Mouse (Mus musculus) limb, embryonic 13.5 days (tissue): ENCODE results near the gene Dock1. TPM values are rescaled to one million over a fixed set of nuclear protein-coding genes. Genes with fewer than 3 reads are reported as not detected.

Experiments
- ATAC-seq: fragments of 200-750 bp; cut with Nextera tagmentation; 2 replicates; pipeline ENCODE4 v1.8.0; 2017; ENCODE audit warnings: low read depth, moderate number of reproducible peaks, moderate TSS enrichment; ENCODE audit not compliant: low FRiP score
- H3K27ac ChIP-seq: fragments of 300-500 bp; sonication (generic); 2 replicates; pipeline ENCODE4 v1.5.1; 2015; ENCODE audit warnings: inconsistent platforms, mild to moderate bottlenecking, moderate library complexity
- H3K27me3 ChIP-seq: fragments of 300-500 bp; sonication (generic); 2 replicates; pipeline ENCODE4 v1.6.1; 2015; ENCODE audit warnings: mild to moderate bottlenecking, inconsistent platforms
- H3K36me3 ChIP-seq: fragments of 300-500 bp; sonication (generic); 2 replicates; pipeline ENCODE4 v1.6.1; 2015; ENCODE audit warnings: inconsistent platforms, mild to moderate bottlenecking, moderate library complexity
- H3K4me1 ChIP-seq: fragments of 300-500 bp; sonication (generic); 2 replicates; pipeline ENCODE4 v1.6.1; 2015; ENCODE audit warnings: inconsistent platforms
- H3K4me2 ChIP-seq: fragments of 300-500 bp; sonication (generic); replicated peaks from 2 replicates; pipeline ENCODE4 v1.6.1; 2015; ENCODE audit warnings: inconsistent platforms, mild to moderate bottlenecking, moderate library complexity
- H3K4me3 ChIP-seq: fragments of 300-500 bp; sonication (generic); 2 replicates; pipeline ENCODE4 v1.5.1; 2015; ENCODE audit warnings: moderate library complexity, mild to moderate bottlenecking, inconsistent platforms
- H3K9ac ChIP-seq: fragments of 300-500 bp; sonication (generic); 2 replicates; pipeline ENCODE4 v1.6.1; 2015; ENCODE audit warnings: mild to moderate bottlenecking, inconsistent platforms
- H3K9me3 ChIP-seq: fragments of 300-500 bp; sonication (generic); 2 replicates; pipeline ENCODE4 v1.6.1; 2016; ENCODE audit warnings: inconsistent platforms
- WGBS: fragments of 180-500 bp; shearing (Covaris S2); methylation state at CpG from one replicate; pipeline ENCODE4 v1.1.7; 2015; 5-methylcytosine and 5-hydroxymethylcytosine counted together
- polyA plus RNA-seq: library from polyadenylated mRNA; unstranded; fragments of >200 nt; fragmentation: Nextera tagmentation; extraction: Ambion mirVana; gene quantifications from 2 replicates; pipeline ENCODE4 v1.2.1, GENCODE M21; 2015

Gene Dock1
- polyA plus RNA-seq, 1 experiment from 2014 or later, result 45.1 TPM

- Histone ChIP-seq H3K4me1 (peaks cover 4% of the 10 kb centered on the region), H3K4me3 (no peak overlapping the region), H3K36me3 (no peaks in the 10 kb centered on the region; the same call in 1 of the 2 replicates), H3K9ac (no peak overlapping the region), H3K9me3 (no peaks in the 10 kb centered on the region), H3K4me2 (no peak overlapping the region), H3K27ac (no peak overlapping the region), H3K27me3 (peaks cover 9% of the 10 kb centered on the region; the same call in 1 of the 2 replicates)
- ATAC-seq, result no peak
- 75% methylated on average over 7 of the region's 7 CpGs for WGBS
Measured at GRCm38 (mm10) chr7:134943701-134944100, 273.2 kb downstream of the Dock1 start.

- WGBS, result 85% methylated on average over 7 of the region's 7 CpGs
- no peak overlapping the region for H3K9ac ChIP-seq
Measured at GRCm38 (mm10) chr7:134945925-134946716, 275.7 kb downstream of the Dock1 start.

GRCm38 (mm10) chr7:134959086-134959485 lies 288.6 kb downstream of the Dock1 start:
- no peak overlapping the region for H3K4me3 ChIP-seq
- no peaks in the 10 kb centered on the region for H3K9me3 ChIP-seq
- WGBS, result 86% methylated on average over 6 of the region's 6 CpGs
- no peaks in the 10 kb centered on the region for H3K36me3 ChIP-seq
- no peak overlapping the region for H3K4me2 ChIP-seq
- ATAC-seq, result no peak
- no peaks in the 10 kb centered on the region for H3K27me3 ChIP-seq
- no peak overlapping the region for H3K27ac ChIP-seq
- no peaks in the 10 kb centered on the region for H3K4me1 ChIP-seq
- no peak overlapping the region for H3K9ac ChIP-seq

More at GRCm38 (mm10) chr7:134945925-134946716, 275.7 kb downstream of the Dock1 start:
- Histone ChIP-seq H3K4me1 (no peaks in the 10 kb centered on the region; the same call in 1 of the 2 replicates), H3K4me3 (no peak overlapping the region), H3K4me2 (no peak overlapping the region), H3K27ac (no peak overlapping the region), H3K36me3 (no peaks in the 10 kb centered on the region; the same call in 1 of the 2 replicates), H3K9me3 (no peaks in the 10 kb centered on the region), H3K27me3 (no peaks in the 10 kb centered on the region)
- ATAC-seq, result no peak

- Histone ChIP-seq H3K4me1 (no peaks in the 10 kb centered on the region), H3K4me2 (no peak overlapping the region), H3K27me3 (no peaks in the 10 kb centered on the region), H3K9ac (no peak overlapping the region), H3K27ac (no peak overlapping the region), H3K9me3 (no peaks in the 10 kb centered on the region), H3K4me3 (no peak overlapping the region), H3K36me3 (no peaks in the 10 kb centered on the region)
- 53% methylated on average over 4 of the region's 4 CpGs for WGBS
- no peak for ATAC-seq
Measured at GRCm38 (mm10) chr7:134960871-134961270, 290.4 kb downstream of the Dock1 start.

GRCm38 (mm10) chr7:134961608-134962007 lies 291.2 kb downstream of the Dock1 start:
- H3K9ac ChIP-seq, result no peak overlapping the region
- WGBS, result 88% methylated on average over 2 of the region's 2 CpGs
- H3K4me1 ChIP-seq, result no peaks in the 10 kb centered on the region
- ATAC-seq, result no peak
- H3K4me2 ChIP-seq, result no peak overlapping the region
- H3K4me3 ChIP-seq, result no peak overlapping the region
- H3K36me3 ChIP-seq, result no peaks in the 10 kb centered on the region
- H3K27ac ChIP-seq, result no peak overlapping the region
- no peaks in the 10 kb centered on the region for H3K27me3 ChIP-seq
- H3K9me3 ChIP-seq, result no peaks in the 10 kb centered on the region

- H3K9ac ChIP-seq, result no peak overlapping the region
- WGBS, result 84% methylated on average over 3 of the region's 3 CpGs
- no peak for ATAC-seq
Measured at GRCm38 (mm10) chr7:134990244-134990643, 319.8 kb downstream of the Dock1 start.

GRCm38 (mm10) chr7:134990911-134991310 lies 320.5 kb downstream of the Dock1 start:
- Histone ChIP-seq H3K4me2 (no peak overlapping the region), H3K36me3 (peaks cover 17% of the 10 kb centered on the region; the same call in 1 of the 2 replicates), H3K9ac (no peak overlapping the region), H3K4me1 (no peaks in the 10 kb centered on the region), H3K4me3 (no peak overlapping the region), H3K9me3 (no peaks in the 10 kb centered on the region), H3K27me3 (no peaks in the 10 kb centered on the region), H3K27ac (no peak overlapping the region)
- whole genome bisulfite sequencing, result 53% methylated on average over 2 of the region's 2 CpGs
- ATAC-seq, result no peak

More at GRCm38 (mm10) chr7:134990244-134990643, 319.8 kb downstream of the Dock1 start:
- Histone ChIP-seq H3K27ac (no peak overlapping the region), H3K4me2 (no peak overlapping the region), H3K27me3 (no peaks in the 10 kb centered on the region), H3K4me1 (no peaks in the 10 kb centered on the region), H3K9me3 (no peaks in the 10 kb centered on the region), H3K4me3 (no peak overlapping the region), H3K36me3 (peaks cover 17% of the 10 kb centered on the region; the same call in 1 of the 2 replicates)

GRCm38 (mm10) chr7:134994983-134995382 lies 324.5 kb downstream of the Dock1 start:
- H3K9me3 ChIP-seq, result no peaks in the 10 kb centered on the region
- no peak for ATAC-seq
- H3K4me2 ChIP-seq, result no peak overlapping the region
- WGBS, result 84% methylated on average over 5 of the region's 5 CpGs
- no peak overlapping the region for H3K27ac ChIP-seq
- H3K4me3 ChIP-seq, result no peak overlapping the region
- no peaks in the 10 kb centered on the region for H3K27me3 ChIP-seq
- H3K4me1 ChIP-seq, result no peaks in the 10 kb centered on the region
- peaks cover 26% of the 10 kb centered on the region for H3K36me3 ChIP-seq
- no peak overlapping the region for H3K9ac ChIP-seq

- WGBS, result 76% methylated on average over 1 of the region's 1 CpGs
- Histone ChIP-seq H3K36me3 (peaks cover 28% of the 10 kb centered on the region), H3K4me2 (no peak overlapping the region), H3K27ac (no peak overlapping the region), H3K9ac (no peak overlapping the region), H3K4me3 (no peak overlapping the region), H3K27me3 (no peaks in the 10 kb centered on the region), H3K4me1 (peaks cover 12% of the 10 kb centered on the region), H3K9me3 (no peaks in the 10 kb centered on the region)
- no peak for ATAC-seq
Measured at GRCm38 (mm10) chr7:135002216-135002615, 331.8 kb downstream of the Dock1 start.

- no peak overlapping the region for H3K4me3 ChIP-seq
- no peaks in the 10 kb centered on the region for H3K27me3 ChIP-seq
- no peak overlapping the region for H3K4me2 ChIP-seq
- H3K27ac ChIP-seq, result no peak overlapping the region
- H3K9ac ChIP-seq, result no peak overlapping the region
- peaks cover 28% of the 10 kb centered on the region for H3K36me3 ChIP-seq
- ATAC-seq, result no peak
- no peaks in the 10 kb centered on the region for H3K9me3 ChIP-seq
- H3K4me1 ChIP-seq, result peaks cover 12% of the 10 kb centered on the region
- 18% methylated on average over 9 of the region's 9 CpGs for WGBS
Measured at GRCm38 (mm10) chr7:135002891-135003290, 332.4 kb downstream of the Dock1 start.

GRCm38 (mm10) chr7:135005964-135006560 lies 335.6 kb downstream of the Dock1 start:
- Histone ChIP-seq H3K4me3 (no peak overlapping the region), H3K27ac (no peak overlapping the region), H3K4me2 (no peak overlapping the region), H3K9me3 (no peaks in the 10 kb centered on the region), H3K4me1 (peaks cover 12% of the 10 kb centered on the region), H3K9ac (no peak overlapping the region), H3K27me3 (no peaks in the 10 kb centered on the region), H3K36me3 (peaks cover 8% of the 10 kb centered on the region)
- ATAC-seq, result no peak
- WGBS, result 33% methylated on average over 7 of the region's 7 CpGs

GRCm38 (mm10) chr7:135008021-135008420 lies 337.6 kb downstream of the Dock1 start:
- WGBS, result 86% methylated on average over 2 of the region's 2 CpGs
- Histone ChIP-seq H3K4me1 (peaks cover 2% of the 10 kb centered on the region; the same call in 1 of the 2 replicates), H3K4me2 (no peak overlapping the region), H3K36me3 (no peaks in the 10 kb centered on the region), H3K9me3 (no peaks in the 10 kb centered on the region), H3K9ac (no peak overlapping the region), H3K27ac (no peak overlapping the region), H3K27me3 (no peaks in the 10 kb centered on the region), H3K4me3 (no peak overlapping the region)
- no peak for ATAC-seq
